Mouse (Mus musculus) heart, embryonic 14.5 days (tissue): ENCODE data around the gene Def8. TPM values are rescaled to one million over a fixed set of nuclear protein-coding genes. Genes with fewer than 3 reads are reported as not detected.

Source experiments
- ATAC-seq: fragments of 200-750 bp; cut with Nextera tagmentation; 2 replicates; pipeline ENCODE4 v1.8.0; 2017; ENCODE audit warnings: low read depth, moderate TSS enrichment; ENCODE audit not compliant: insufficient number of reproducible peaks, insufficient read depth, low FRiP score
- H3K27ac ChIP-seq, 2 experiments: fragments of 200-500 bp in 1 of 2; fragments of 300-500 bp in 1 of 2; sonication (generic) in 1 of 2; replicated peaks in 1 of 2; 2 replicates each; pipeline ENCODE4 v1.5.1; 2012 to 2014; ENCODE audit warnings: low read depth in 2 of 2, low read length in 2 of 2, control low read depth in 1 of 2, mild to moderate bottlenecking in 1 of 2, mixed read lengths in 1 of 2; ENCODE audit not compliant: control insufficient read depth in 1 of 2, insufficient read depth in 1 of 2
- H3K27me3 ChIP-seq: fragments of 300-500 bp; sonication (generic); 2 replicates; pipeline ENCODE4 v1.6.1; 2014; ENCODE audit warnings: mild to moderate bottlenecking, low read length, control low read depth; ENCODE audit not compliant: control insufficient read depth, insufficient read depth
- H3K36me3 ChIP-seq: fragments of 300-500 bp; sonication (generic); 2 replicates; pipeline ENCODE4 v1.6.1; 2014; ENCODE audit warnings: mild to moderate bottlenecking, control low read depth, low read length, mixed read lengths; ENCODE audit not compliant: control insufficient read depth, insufficient read depth
- H3K4me1 ChIP-seq, 2 experiments: fragments of 200-500 bp in 1 of 2; fragments of 300-500 bp in 1 of 2; sonication (generic) in 1 of 2; 2 replicates each; pipeline ENCODE4 v1.6.1; 2012 to 2014; ENCODE audit warnings: low read length in 2 of 2, control low read depth in 1 of 2, mixed read lengths in 1 of 2; ENCODE audit not compliant: control insufficient read depth in 2 of 2, insufficient read depth in 2 of 2
- H3K4me2 ChIP-seq: fragments of 300-500 bp; sonication (generic); 2 replicates; pipeline ENCODE4 v1.6.1; 2014; ENCODE audit warnings: mild to moderate bottlenecking, low read length
- H3K4me3 ChIP-seq, 2 experiments: fragments of 200-500 bp in 1 of 2; fragments of 300-500 bp in 1 of 2; sonication (generic) in 1 of 2; 2 replicates each; pipeline ENCODE4 v1.5.1; 2012 to 2014; ENCODE audit warnings: low read length in 2 of 2, mild to moderate bottlenecking in 2 of 2, control low read depth in 1 of 2, low read depth in 1 of 2, moderate library complexity in 1 of 2; ENCODE audit not compliant: control insufficient read depth in 1 of 2, insufficient read depth in 1 of 2
- H3K9ac ChIP-seq: fragments of 300-500 bp; sonication (generic); 2 replicates; pipeline ENCODE4 v1.6.1; 2014; ENCODE audit warnings: mild to moderate bottlenecking, low read length
- H3K9me3 ChIP-seq: fragments of 300-500 bp; sonication (generic); 2 replicates; pipeline ENCODE4 v1.6.1; 2016; ENCODE audit warnings: low read length, control low read depth; ENCODE audit not compliant: control insufficient read depth
- WGBS: fragments of 180-500 bp; shearing (Covaris S2); extraction: QIAGEN DNeasy Blood & Tissue Kit; methylation state at CpG from one replicate; pipeline ENCODE4 v1.1.7; 2014; 5-methylcytosine and 5-hydroxymethylcytosine counted together
- polyA plus RNA-seq: library from polyadenylated mRNA; unstranded; fragments of >200 nt; fragmentation: Nextera tagmentation; extraction: Ambion mirVana; gene quantifications from 2 replicates; pipeline ENCODE4 v1.2.1, GENCODE M21; 2014

Def8 gene
- polyA plus RNA-seq, 1 experiment from 2014 or later, result 31.7 TPM

DNA sequence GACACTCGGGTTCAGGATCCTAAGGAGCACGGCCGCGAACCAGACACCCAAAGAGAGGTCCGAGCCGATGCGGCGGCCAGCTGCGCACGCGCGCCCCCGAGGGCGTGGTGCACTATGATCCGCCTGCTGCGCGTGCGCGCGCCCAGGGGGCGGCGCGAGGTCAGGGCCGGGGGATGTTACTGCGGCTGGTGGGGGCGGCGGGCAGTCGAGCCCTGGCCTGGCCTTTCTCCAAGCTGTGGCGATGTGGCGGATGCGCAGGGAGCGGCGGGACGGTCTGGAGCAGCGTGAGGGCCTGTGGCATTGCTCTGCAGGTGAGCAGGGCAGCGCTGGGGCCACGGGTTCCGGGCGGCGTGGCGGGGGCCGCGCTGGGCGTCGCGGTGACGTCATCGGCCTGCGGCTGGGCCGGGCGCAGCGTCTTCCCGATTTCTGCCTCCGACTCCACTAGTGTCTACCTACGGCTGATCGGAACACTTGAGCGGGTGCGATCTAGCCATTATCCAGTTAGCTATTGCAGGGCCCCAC is 54.5 kb downstream of the Def8 start, which contains the start of gene Afg3l1:
Gene Afg3l1, plus strand, starts transcription at position 167 of the 522 bp plus-strand sequence.
- peak within 1 kb of the TSS; percentile 95 for H3K27ac ChIP-seq
- WGBS, result under 1% methylated on average over 58 of the region's 58 CpGs
- no peaks in the 10 kb centered on the region for H3K9me3 ChIP-seq
- H3K4me3 ChIP-seq, result peak within 1 kb of the TSS; percentile 79 to 90
- peaks cover 9 to 15% of the 10 kb centered on the region in 2 experiments for H3K4me1 ChIP-seq
- peak within 1 kb of the TSS; percentile 81 for H3K9ac ChIP-seq
- no peaks in the 10 kb centered on the region for H3K27me3 ChIP-seq
- peaks cover 29% of the 10 kb centered on the region for H3K36me3 ChIP-seq
- peak within 1 kb of the TSS; percentile 96 for H3K4me2 ChIP-seq
- peak; percentile 95 for ATAC-seq

- H3K4me3 ChIP-seq, result peak overlapping the region; percentile 79 to 90
- WGBS, result 37% methylated on average over 16 of the region's 16 CpGs
- H3K27ac ChIP-seq, result peak overlapping the region in 1 of 2 experiments; percentile 95; a peak in 2 of 4 replicates
- peaks cover 38% of the 10 kb centered on the region for H3K36me3 ChIP-seq
- no peaks in the 10 kb centered on the region for H3K27me3 ChIP-seq
- H3K9ac ChIP-seq, result peak overlapping the region; percentile 81
- ATAC-seq, result no peak
- H3K4me1 ChIP-seq, result peaks cover 9 to 15% of the 10 kb centered on the region in 2 experiments
- H3K9me3 ChIP-seq, result no peaks in the 10 kb centered on the region
- H3K4me2 ChIP-seq, result peak overlapping the region; percentile 96
Measured at GRCm38 (mm10) chr8:123478456-123479218, 55.3 kb downstream of the Def8 start.

- no peak for ATAC-seq
- peaks cover 78% of the 10 kb centered on the region for H3K36me3 ChIP-seq
- no peak overlapping the region for H3K4me2 ChIP-seq
Measured at GRCm38 (mm10) chr8:123482627-123483026, 59.3 kb downstream of the Def8 start.

DNA sequence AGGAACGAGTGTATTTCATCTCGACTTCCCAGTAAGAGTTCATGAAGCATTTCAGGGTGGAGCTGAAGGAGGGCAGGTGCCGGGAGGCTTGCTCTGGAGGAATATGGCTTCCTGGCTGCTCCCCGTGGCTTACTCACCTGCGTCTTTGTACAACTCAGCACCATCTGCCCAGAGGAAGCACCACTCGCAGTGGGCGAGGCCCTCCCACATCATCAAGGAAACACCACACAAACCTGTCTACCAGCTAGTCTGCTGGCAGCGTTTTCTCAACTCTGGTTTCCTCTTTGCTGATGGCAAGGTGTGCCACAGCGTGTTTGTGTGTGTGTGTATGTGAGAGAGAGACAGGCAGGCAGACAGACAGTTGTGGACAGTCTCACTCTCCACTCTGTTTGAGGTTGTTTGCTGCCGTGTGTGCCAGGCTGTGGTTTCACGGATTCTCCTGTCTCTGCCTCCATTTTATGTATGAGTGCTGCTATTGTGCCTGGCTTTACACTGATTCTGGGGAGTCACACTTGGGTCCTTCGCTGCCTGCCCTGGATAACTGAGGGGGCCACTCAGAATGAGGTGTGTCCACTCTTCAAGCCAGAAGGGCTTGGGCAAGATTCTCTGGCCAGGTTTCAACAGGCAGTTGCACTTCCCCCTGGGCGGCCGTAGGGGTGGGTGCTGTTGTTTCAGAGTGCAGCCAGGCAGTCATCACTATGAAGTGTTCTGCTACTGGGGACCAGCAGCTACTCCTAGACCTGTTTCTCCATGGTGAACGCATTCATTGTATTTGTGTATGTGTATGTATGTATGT is 68.2 kb downstream of the Def8 start:
- WGBS, result 89% methylated on average over 15 of the region's 15 CpGs
- Histone ChIP-seq H3K4me3 (no peak overlapping the region), H3K36me3 (peaks cover 97% of the 10 kb centered on the region), H3K4me2 (no peak overlapping the region), H3K9ac (no peak overlapping the region), H3K4me1 (no peaks in the 10 kb centered on the region), H3K27me3 (no peaks in the 10 kb centered on the region), H3K27ac (no peak overlapping the region), H3K9me3 (no peaks in the 10 kb centered on the region)
- no peak for ATAC-seq

More at GRCm38 (mm10) chr8:123482627-123483026, 59.3 kb downstream of the Def8 start:
- no peaks in the 10 kb centered on the region for H3K27me3 ChIP-seq
- H3K4me3 ChIP-seq, result no peak overlapping the region
- 87% methylated on average over 7 of the region's 7 CpGs for WGBS
- H3K4me1 ChIP-seq, result peaks cover 5 to 11% of the 10 kb centered on the region in 2 experiments
- no peaks in the 10 kb centered on the region for H3K9me3 ChIP-seq
- H3K27ac ChIP-seq, result no peak overlapping the region
- no peak overlapping the region for H3K9ac ChIP-seq

GRCm38 (mm10) chr8:123492898-123493297 is 69.6 kb downstream of the Def8 start:
- Histone ChIP-seq H3K4me2 (no peak overlapping the region), H3K4me1 (no peaks in the 10 kb centered on the region), H3K9ac (no peak overlapping the region), H3K9me3 (no peaks in the 10 kb centered on the region), H3K36me3 (peaks cover 97% of the 10 kb centered on the region), H3K27me3 (no peaks in the 10 kb centered on the region), H3K4me3 (no peak overlapping the region), H3K27ac (no peak overlapping the region)
- no peak for ATAC-seq
- WGBS, result 92% methylated on average over 9 of the region's 9 CpGs

DNA sequence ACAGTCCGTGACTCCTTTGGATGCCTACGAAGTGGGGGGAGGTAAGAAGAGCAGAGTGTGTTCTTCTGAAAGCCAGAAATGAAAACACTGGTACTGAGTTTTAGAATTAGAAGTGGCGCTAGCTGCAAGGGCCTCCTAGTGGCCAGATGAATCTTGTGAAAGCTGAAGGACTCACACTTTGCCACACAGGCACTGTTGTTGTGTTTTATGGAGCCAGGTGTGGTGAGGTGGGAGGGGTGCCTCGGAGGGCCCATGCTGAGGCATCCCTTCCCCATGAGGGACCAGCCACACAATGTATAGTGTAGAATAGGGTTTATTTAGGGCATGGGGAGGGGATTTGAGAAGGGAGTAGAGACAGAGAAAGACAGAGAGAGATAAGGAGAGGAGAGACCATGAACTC is 74.4 kb downstream of the Def8 start:
- Histone ChIP-seq H3K27ac (no peak overlapping the region), H3K4me2 (no peak overlapping the region), H3K36me3 (peaks cover 99% of the 10 kb centered on the region), H3K4me3 (no peak overlapping the region), H3K4me1 (no peaks in the 10 kb centered on the region), H3K9me3 (no peaks in the 10 kb centered on the region), H3K27me3 (no peaks in the 10 kb centered on the region), H3K9ac (no peak overlapping the region)
- 90% methylated on average over 4 of the region's 4 CpGs for WGBS
- no peak for ATAC-seq

- H3K4me1 ChIP-seq, result no peaks in the 10 kb centered on the region
- H3K27me3 ChIP-seq, result no peaks in the 10 kb centered on the region
- 90% methylated on average over 11 of the region's 11 CpGs for WGBS
- peaks cover 99% of the 10 kb centered on the region for H3K36me3 ChIP-seq
- no peak for ATAC-seq
- H3K4me2 ChIP-seq, result no peak overlapping the region
- H3K9me3 ChIP-seq, result no peaks in the 10 kb centered on the region
- H3K9ac ChIP-seq, result no peak overlapping the region
- H3K27ac ChIP-seq, result no peak overlapping the region
- H3K4me3 ChIP-seq, result no peak overlapping the region
Measured at GRCm38 (mm10) chr8:123498963-123499362, 75.6 kb downstream of the Def8 start.
